Mouse (Mus musculus): ENCODE measurements around the gene Paqr3. TPM values are rescaled to one million over a fixed set of nuclear protein-coding genes. Genes with fewer than 3 reads are reported as not detected.

The Paqr3 gene
- total RNA-seq, 2 experiments from 2014 or later = 2.6 to 4.3 TPM

Other genes with a start within 250 kb of the Paqr3 start
- gene Bmp2k, start 113.9 kb downstream of the Paqr3 start, total RNA-seq (2014; fragmentation: Nextera tagmentation) = 14.0 and 15.9 TPM in 2 replicates
- gene Bmp2k, start 113.9 kb downstream of the Paqr3 start, total RNA-seq (2017) = 16.8 and 17.2 TPM in 2 replicates

Data from megakaryocyte-erythroid progenitor cell, adult 5-6 weeks (primary cell).